Mouse (Mus musculus) cerebellum, adult 2 months (tissue): Measurements from ENCODE around the gene Afdn.

ENCODE experiments used
- CTCF ChIP-seq: fragments of 200-500 bp; IDR thresholded peaks from 2 replicates; pipeline ENCODE4 v1.5.1; 2011; ENCODE audit warnings: low read depth, mild to moderate bottlenecking, control low read depth, low read length, moderate library complexity, borderline replicate concordance; ENCODE audit not compliant: insufficient read depth
- POLR2A ChIP-seq: fragments of 200-500 bp; IDR thresholded peaks from 2 replicates; pipeline ENCODE4 v1.6.1; 2011; ENCODE audit warnings: low read length, control low read depth, borderline replicate concordance; ENCODE audit not compliant: insufficient read depth

DNA sequence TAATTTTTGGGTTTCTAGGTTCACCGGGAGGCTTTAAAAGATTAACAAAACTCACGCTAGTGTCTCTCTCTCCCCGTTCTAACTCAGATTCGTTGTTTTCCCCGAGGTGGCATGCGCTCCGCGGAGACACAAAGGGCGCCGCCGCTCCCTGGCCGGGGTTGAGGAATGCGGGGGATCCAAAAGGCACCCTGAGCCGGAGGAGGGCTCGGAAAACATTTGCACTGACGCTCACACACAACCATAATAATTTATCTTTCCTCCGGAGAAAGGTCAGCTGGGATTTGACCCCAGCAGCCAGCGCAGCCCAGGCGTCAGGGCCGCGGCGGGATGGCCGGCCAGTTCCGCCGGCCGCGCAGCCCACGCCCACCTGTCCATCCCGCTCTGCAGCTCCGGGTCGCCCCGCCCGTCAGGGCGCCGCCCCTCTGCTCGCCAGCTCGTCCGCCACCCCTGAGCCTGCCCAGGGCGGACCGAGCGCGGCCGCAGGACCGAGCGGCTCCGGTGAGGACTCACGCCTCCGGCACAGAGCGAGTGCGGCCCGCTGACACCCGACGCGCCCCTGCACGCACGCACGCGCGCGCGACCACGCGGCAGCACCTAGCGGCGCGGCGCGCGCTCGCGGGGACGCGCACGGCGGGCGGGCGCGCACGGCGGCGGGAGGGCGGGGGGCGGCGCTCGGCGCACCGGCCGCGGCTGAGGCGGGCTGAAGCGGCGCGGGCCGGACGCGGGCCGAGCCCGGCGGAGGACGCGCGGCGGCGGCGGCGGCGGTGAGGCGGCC lies at the start of gene Afdn:
- TF ChIP-seq CTCF (no peak), POLR2A (peak; percentile 77)
